Mouse (Mus musculus) kidney, adult 2 months (tissue): ENCODE measurements around the gene Ccdc162.

Experiments used
- CTCF ChIP-seq: fragments of 200-500 bp; conservative IDR thresholded peaks from 2 replicates; pipeline ENCODE4 v1.5.1; 2011; ENCODE audit warnings: low read depth, mild to moderate bottlenecking, control low read depth, low read length, moderate library complexity, mixed read lengths; ENCODE audit not compliant: insufficient read depth, insufficient read length
- POLR2A ChIP-seq: fragments of 200-500 bp; IDR thresholded peaks from one replicate; pipeline ENCODE4 v1.6.1; 2011; ENCODE audit warnings: low read depth, low read length, control low read depth

DNA sequence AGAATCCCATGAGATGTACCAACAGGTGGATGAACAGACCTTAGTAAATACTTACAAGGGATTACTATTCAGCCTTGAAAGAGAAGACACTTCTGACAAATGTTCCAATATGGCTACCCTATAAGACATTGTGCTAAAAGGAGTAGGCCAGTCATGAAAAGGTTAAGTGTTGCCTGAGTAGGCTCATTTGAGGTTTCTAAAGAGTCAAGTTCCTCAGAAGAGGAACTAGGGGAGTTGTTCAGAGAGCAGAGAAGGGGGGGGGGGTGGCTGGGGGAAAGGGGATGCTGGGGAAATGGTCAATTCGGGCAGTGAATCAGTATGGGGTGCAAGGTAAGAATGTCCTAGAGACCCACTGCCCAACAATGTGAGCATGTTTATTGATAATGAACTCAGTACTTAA lies 50.9 kb downstream of the Ccdc162 start:
- TF ChIP-seq CTCF (no peak), POLR2A (no peak)
